Mouse (Mus musculus) forebrain, embryonic 10.5 days (tissue): ENCODE results near the gene Nfe2l3. TPM values are rescaled to one million over a fixed set of nuclear protein-coding genes. Genes with fewer than 3 reads are reported as not detected.

ENCODE experiments used
- DNase-seq: peaks from one replicate; pipeline ENCODE4 v3.0.0-alpha.2; 2017; ENCODE audit warnings: low spot score; ENCODE audit errors: extremely low spot score
- H3K27ac ChIP-seq: fragments of 300-500 bp; sonication (generic); 2 replicates; pipeline ENCODE4 v1.5.1; 2016; ENCODE audit warnings: mild to moderate bottlenecking
- H3K27me3 ChIP-seq: fragments of 300-500 bp; sonication (generic); 2 replicates; pipeline ENCODE4 v1.6.1; 2016; ENCODE audit warnings: mild to moderate bottlenecking; ENCODE audit not compliant: poor library complexity, severe bottlenecking
- H3K36me3 ChIP-seq: fragments of 300-500 bp; sonication (generic); replicated peaks from 2 replicates; pipeline ENCODE4 v1.6.1; 2016; ENCODE audit warnings: mild to moderate bottlenecking, moderate library complexity
- H3K4me1 ChIP-seq: fragments of 300-500 bp; sonication (generic); 2 replicates; pipeline ENCODE4 v1.6.1; 2016
- H3K4me3 ChIP-seq: fragments of 300-500 bp; sonication (generic); 2 replicates; pipeline ENCODE4 v1.5.1; 2016; ENCODE audit warnings: mild to moderate bottlenecking, moderate library complexity
- H3K9me3 ChIP-seq: fragments of 300-500 bp; sonication (generic); 2 replicates; pipeline ENCODE4 v1.6.1; 2016; ENCODE audit warnings: mild to moderate bottlenecking, moderate library complexity
- WGBS: fragments of 180-500 bp; shearing (Covaris S2); methylation state at CpG from one replicate; pipeline ENCODE4 v1.1.7; 2016; 5-methylcytosine and 5-hydroxymethylcytosine counted together
- polyA plus RNA-seq: library from polyadenylated mRNA; unstranded; fragments of >200 nt; fragmentation: Nextera tagmentation; extraction: Ambion mirVana; gene quantifications from 2 replicates; pipeline ENCODE4 v1.2.1, GENCODE M21; 2016

The Nfe2l3 gene
- polyA plus RNA-seq, 1 experiment from 2014 or later: 0.89 TPM

DNA sequence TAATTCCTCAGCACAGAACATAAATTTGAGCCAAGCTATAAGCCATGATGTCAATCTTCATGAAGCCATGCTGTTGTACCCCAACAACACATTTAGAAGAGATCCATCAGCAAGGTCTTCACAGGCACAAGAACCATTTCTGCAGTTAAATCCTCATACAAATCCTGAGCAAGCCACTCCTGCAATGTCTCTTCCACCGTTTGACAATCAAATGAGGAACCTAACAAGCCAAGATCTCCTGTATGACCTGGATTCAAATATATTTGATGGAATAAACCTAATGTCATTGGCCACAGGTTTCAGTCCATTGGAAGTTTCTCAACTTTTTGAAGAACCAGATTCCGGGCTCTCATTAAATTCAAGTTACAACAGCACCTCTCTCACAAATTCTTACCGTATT lies 24.8 kb downstream of the Nfe2l3 start:
- H3K27ac ChIP-seq: no peak overlapping the region
- peaks cover 4% of the 10 kb centered on the region; the same call in 1 of the 2 replicates for H3K4me1 ChIP-seq
- no peak for DNase-seq
- no peak overlapping the region for H3K4me3 ChIP-seq
- H3K9me3 ChIP-seq: no peaks in the 10 kb centered on the region
- no peaks in the 10 kb centered on the region for H3K27me3 ChIP-seq
- WGBS: 89% methylated on average over 3 of the region's 3 CpGs
- H3K36me3 ChIP-seq: peaks cover 47% of the 10 kb centered on the region

DNA sequence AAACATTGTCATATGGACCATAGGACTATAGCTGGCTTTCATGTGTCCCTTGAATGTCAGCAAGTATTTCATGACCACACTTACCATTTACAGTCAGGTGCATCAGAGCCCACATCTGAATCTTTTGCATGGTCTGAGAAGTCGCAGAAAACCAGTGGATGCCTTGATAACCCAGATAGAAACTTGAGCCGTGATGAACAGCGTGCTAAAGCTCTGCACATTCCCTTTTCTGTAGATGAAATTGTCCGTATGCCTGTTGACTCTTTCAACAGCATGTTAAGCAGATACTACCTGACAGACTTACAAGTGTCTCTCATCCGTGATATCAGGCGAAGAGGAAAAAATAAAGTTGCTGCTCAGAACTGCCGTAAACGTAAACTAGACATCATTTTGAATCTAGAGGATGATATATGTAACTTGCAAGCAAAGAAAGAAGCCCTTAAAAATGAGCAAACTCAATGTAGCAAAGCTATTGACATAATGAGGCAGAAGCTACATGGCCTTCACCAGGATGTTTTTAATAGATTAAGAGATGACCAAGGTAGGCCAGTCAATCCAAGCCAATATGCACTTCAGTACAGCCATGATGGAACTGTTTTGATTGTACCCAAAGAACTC lies 25.4 kb downstream of the Nfe2l3 start:
- Histone ChIP-seq H3K4me3 (no peak overlapping the region), H3K36me3 (peaks cover 53% of the 10 kb centered on the region), H3K27me3 (no peaks in the 10 kb centered on the region), H3K9me3 (no peaks in the 10 kb centered on the region), H3K27ac (no peak overlapping the region), H3K4me1 (peaks cover 4% of the 10 kb centered on the region; the same call in 1 of the 2 replicates)
- WGBS: 87% methylated on average over 8 of the region's 8 CpGs
- no peak for DNase-seq

DNA sequence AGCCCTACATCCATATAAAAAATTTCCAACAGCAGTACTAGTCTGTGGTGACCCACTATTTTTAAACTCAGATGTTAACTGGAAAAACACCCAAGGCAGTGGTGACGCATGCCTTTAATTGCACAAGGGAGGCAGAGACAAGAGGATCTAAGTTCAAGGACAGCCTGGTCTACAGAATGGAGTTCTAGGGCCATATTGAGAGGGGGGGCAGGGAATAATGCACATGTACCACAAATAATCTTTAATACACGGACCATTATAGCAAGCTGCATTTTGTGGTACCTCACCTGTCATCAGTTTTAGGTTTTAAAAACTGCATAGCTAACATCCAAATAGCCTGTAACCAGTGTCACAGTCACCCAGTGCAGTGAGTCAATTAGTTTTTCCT lies 26.4 kb downstream of the Nfe2l3 start:
- Histone ChIP-seq H3K9me3 (no peaks in the 10 kb centered on the region), H3K27ac (no peak overlapping the region), H3K36me3 (peaks cover 64% of the 10 kb centered on the region), H3K4me3 (no peak overlapping the region), H3K4me1 (0 out of 2 replicates have a peak, but pooled peaks cover 5% of the 10 kb centered on the region), H3K27me3 (no peaks in the 10 kb centered on the region)
- DNase-seq: no peak
- WGBS: 55% methylated on average over 2 of the region's 2 CpGs

DNA sequence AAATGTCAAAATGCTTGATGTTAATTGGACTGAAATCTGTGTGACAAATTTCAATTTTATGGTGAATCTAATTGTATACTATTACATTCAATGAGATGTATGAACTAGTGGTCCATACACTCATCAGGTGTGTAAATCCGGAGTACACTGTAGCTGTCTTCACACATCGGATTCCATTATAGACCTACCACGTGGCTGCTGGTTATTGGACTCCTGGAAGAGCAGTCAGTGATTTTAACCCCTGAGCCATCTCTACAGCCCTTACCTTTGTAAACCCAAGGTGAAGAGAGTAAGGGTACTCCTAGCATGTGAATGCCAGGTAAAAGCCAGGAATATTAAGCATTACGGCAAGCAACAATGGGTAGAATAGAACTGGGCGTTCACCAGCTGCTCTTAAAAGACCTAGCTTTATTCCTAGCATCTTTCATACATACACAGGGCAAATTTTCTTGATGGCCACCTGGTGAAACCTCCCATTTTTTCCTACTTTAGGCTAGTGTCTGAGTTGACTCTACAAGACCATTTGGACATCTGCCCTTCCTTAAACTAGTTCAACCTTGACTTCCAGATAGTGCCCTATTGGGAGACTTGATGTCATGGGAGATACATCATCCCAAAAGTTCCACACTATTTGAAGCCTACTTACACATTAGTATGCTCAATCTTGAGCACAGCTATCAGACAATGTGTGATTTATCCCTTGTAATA lies 27.0 kb downstream of the Nfe2l3 start:
- H3K27ac ChIP-seq: no peak overlapping the region
- 40% methylated on average over 5 of the region's 5 CpGs for WGBS
- DNase-seq: peak; percentile 44
- no peaks in the 10 kb centered on the region for H3K9me3 ChIP-seq
- H3K4me3 ChIP-seq: no peak overlapping the region
- no peaks in the 10 kb centered on the region for H3K27me3 ChIP-seq
- H3K4me1 ChIP-seq: 0 out of 2 replicates have a peak, but pooled peaks cover 5% of the 10 kb centered on the region
- H3K36me3 ChIP-seq: peaks cover 69% of the 10 kb centered on the region

DNA sequence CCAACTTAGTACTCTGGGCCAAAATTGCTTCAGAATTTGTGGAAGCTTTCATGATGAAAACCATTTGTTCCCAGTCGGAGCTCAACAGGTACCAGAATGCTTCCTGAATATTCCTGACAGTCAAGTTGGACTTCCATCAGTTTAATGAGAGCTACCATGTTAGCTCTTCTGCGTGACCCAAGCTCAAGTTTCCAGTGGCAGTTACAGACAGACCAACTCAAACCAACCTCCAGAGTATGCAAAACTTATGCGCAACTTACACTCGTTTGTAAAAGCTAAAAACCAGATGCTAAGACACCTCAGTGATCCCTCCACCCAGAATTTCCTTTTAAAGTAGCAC lies 27.5 kb downstream of the Nfe2l3 start:
- H3K27ac ChIP-seq: no peak overlapping the region
- H3K9me3 ChIP-seq: no peaks in the 10 kb centered on the region
- DNase-seq: no peak
- no peak overlapping the region for H3K4me3 ChIP-seq
- WGBS: 83% methylated on average over 4 of the region's 4 CpGs
- H3K27me3 ChIP-seq: no peaks in the 10 kb centered on the region
- H3K4me1 ChIP-seq: 0 out of 2 replicates have a peak, but pooled peaks cover 5% of the 10 kb centered on the region
- peaks cover 75% of the 10 kb centered on the region for H3K36me3 ChIP-seq

DNA sequence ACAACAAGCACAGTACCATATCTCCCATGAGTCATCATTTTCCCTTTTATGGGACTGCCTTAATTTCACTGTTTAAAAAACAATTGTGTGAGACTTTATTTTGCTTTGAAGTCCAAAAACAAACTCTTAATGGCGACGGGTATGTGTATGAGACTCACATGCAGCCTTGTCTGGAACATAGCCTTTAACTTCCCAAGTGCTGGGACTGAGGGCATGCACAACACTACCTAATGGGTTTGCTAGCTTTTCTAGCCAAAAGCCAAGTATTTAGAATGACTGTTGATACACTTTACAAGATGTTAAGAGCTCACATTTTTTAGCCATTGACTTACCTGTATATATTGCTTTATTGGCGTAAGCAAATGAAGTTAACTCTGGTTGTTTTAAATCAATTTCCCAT lies 27.9 kb downstream of the Nfe2l3 start:
- H3K4me1 ChIP-seq: peaks cover 5% of the 10 kb centered on the region
- H3K4me3 ChIP-seq: no peak overlapping the region
- H3K9me3 ChIP-seq: no peaks in the 10 kb centered on the region
- H3K27ac ChIP-seq: no peak overlapping the region
- no peak for DNase-seq
- no peaks in the 10 kb centered on the region for H3K27me3 ChIP-seq
- WGBS: 74% methylated on average over 3 of the region's 3 CpGs
- peaks cover 78% of the 10 kb centered on the region for H3K36me3 ChIP-seq

DNA sequence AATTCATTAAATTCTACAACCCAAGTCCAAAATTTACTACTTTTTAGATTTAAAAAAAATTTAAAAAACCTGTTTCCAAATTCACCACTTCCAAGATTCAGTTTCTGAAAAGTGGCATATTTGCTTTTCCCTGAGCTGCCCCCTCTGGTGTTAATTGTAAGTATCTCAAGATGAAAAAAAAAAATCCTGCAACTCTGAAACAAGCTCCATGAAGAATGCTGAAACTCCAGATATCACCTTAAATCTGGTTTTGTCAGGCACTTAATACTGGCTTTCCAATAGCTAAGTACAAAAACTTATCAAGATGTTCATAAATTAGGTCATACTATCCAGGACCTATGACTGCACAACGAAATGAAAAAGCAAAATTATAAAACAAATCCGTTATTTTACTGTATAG lies 35.2 kb downstream of the Nfe2l3 start:
- WGBS: 3% methylated on average over 2 of the region's 2 CpGs
- H3K36me3 ChIP-seq: peaks cover 67% of the 10 kb centered on the region
- H3K9me3 ChIP-seq: no peaks in the 10 kb centered on the region
- peaks cover 34% of the 10 kb centered on the region for H3K4me1 ChIP-seq
- H3K27me3 ChIP-seq: no peaks in the 10 kb centered on the region
- H3K27ac ChIP-seq: peak overlapping the region; percentile 100; the same call in 1 of the 2 replicates
- DNase-seq: no peak
- peak overlapping the region; percentile 96 for H3K4me3 ChIP-seq

DNA sequence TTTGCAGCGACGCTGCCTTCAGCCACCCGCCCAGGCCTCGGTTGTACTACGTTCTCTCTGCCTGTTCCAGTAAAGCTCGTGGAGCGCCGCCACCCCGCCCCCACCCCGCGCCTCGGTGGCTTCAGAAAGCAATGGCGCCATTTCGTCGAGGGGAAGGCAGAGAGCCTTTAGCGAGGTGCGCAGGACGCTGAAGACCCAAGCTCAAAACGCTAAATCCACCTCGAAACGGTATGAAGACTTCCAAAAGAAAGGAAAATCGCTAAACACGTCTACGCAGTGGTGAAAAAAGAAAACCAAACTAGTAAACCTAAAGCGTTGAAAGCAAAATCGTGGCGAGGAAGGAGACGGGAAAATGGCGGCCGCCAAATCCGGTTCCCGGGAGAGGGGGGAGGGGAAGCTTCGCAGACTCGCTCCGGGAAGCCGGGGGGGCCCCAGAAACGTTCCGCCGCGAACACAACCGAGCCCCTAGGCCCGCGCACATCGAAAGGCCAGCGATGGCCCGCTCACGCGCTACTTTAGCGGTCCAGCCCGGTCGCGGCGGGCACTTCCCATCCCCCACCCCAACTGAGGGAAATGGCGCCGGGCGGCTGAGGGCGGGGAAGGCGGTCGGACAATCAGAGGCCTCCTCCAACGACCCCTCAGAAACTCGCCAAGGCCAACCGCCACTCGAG lies 36.6 kb downstream of the Nfe2l3 start:
- H3K27me3 ChIP-seq: no peaks in the 10 kb centered on the region
- peak overlapping the region; percentile 96 for H3K4me3 ChIP-seq
- peaks cover 41% of the 10 kb centered on the region for H3K4me1 ChIP-seq
- H3K9me3 ChIP-seq: no peaks in the 10 kb centered on the region
- peak; percentile 79 for DNase-seq
- H3K27ac ChIP-seq: peak overlapping the region; percentile 100
- peaks cover 67% of the 10 kb centered on the region for H3K36me3 ChIP-seq
- under 1% methylated on average over 63 of the region's 63 CpGs for WGBS

DNA sequence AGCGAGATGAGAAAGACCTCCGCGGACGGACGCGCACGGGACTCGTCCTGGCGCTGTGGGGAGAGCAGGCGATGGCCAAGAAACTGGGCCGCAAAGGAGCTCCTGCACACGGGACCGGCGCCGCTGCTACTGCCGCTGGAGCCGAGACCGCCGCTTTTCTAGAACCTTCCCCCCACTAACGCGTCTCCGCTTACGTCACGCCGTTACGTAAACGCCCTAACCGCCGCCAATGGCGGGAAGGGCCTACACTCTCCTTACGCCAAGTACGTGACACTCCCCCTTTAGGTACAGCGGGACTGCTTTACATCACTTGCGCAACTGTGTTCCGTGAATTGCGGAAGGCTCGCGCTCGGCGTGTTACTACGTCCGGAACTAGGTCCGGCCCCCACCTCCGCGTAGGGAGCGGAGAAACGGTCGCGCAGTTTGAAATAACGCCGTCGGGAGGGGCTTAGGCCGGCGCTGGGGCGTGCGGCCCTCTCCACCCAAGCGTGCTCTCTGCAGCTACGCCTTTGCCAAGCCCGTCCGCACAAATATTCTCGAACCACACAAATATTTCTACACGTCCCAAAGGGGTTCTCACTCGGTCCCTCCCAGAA lies 37.3 kb downstream of the Nfe2l3 start, which contains the start of gene Hnrnpa2b1:
Hnrnpa2b1 (minus strand) TSS at position 180 of the 596 bp plus-strand sequence.
- Histone ChIP-seq H3K9me3 (no peaks in the 10 kb centered on the region), H3K36me3 (peaks cover 67% of the 10 kb centered on the region), H3K27me3 (no peaks in the 10 kb centered on the region), H3K4me1 (peaks cover 47% of the 10 kb centered on the region), H3K4me3 (peak within 1 kb of the TSS; percentile 96), H3K27ac (peak within 1 kb of the TSS; percentile 100)
- DNase-seq: peak; percentile 98
- WGBS: under 1% methylated on average over 63 of the region's 63 CpGs

DNA sequence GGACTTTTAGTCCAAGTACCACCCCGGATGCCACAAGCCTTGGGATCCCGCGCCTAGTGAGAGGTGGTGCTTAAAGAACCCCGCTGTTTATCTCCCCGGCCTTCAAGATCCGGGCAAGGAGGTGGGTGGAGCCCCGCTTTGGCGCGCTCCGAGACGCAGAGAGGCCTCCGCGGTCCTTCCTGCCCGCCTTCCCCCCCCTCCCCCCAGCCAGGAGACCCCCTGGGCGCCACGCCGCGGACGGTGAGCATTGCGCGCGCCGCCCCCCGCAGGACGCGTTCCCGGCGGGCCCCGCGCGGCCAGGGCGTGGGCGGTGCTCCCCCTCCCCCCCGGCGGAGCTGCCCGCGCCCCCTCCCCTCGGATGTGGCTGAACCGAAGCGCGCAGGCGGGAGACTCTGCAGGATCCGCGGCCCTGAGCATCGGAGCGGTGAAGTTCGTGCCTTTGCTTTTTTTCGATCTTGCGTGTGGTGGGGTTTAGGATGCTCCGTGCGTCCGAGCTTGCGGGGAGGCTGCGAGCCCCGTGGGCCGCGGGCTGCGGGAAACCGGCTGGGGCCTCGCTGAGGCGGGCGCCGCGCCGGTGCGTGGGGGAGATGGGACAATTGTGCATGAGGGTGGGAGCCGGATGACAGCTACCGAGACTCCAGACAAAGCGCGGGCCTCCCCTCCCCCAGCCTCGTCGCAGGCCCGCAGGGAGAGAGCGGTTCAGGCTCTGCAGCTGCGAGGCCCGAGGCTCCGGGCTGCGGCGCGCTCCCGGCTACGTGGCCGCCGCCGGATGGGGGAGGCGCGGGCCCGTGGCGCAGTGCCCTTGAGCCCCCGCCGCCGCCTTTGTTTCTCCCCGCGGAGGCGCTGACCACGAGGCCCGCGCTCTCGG lies 38.1 kb downstream of the Nfe2l3 start, which contains the start of gene Cbx3:
Cbx3 (plus strand) TSS at position 50 of the 868 bp plus-strand sequence.
- peak within 1 kb of the TSS; percentile 96 for H3K4me3 ChIP-seq
- H3K4me1 ChIP-seq: peaks cover 45% of the 10 kb centered on the region
- DNase-seq: peak; percentile 90
- WGBS: under 1% methylated on average over 95 of the region's 99 CpGs
- no peaks in the 10 kb centered on the region for H3K9me3 ChIP-seq
- H3K36me3 ChIP-seq: peaks cover 67% of the 10 kb centered on the region
- H3K27me3 ChIP-seq: no peaks in the 10 kb centered on the region
- peak within 1 kb of the TSS; percentile 100 for H3K27ac ChIP-seq

DNA sequence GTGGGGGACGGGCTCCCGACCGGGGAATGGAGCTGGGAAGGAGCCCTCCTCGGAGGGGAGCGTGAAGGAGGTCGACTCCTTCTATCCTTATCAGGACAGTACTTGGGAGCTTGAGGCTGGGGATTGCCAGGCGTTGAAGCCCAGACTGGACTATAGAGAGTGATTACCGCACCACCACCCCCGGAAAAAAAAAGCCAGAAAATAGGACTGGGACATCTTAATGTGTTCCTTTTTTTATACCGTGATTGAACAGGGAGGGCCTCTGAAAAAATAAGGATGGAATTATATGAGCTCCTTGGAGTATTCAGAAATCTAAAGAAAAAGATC lies 38.7 kb downstream of the Nfe2l3 start:
- peaks cover 39% of the 10 kb centered on the region for H3K4me1 ChIP-seq
- H3K36me3 ChIP-seq: peaks cover 67% of the 10 kb centered on the region
- no peak for DNase-seq
- H3K27me3 ChIP-seq: no peaks in the 10 kb centered on the region
- 0% methylated on average over 10 of the region's 10 CpGs for WGBS
- H3K4me3 ChIP-seq: peak overlapping the region; percentile 96
- no peaks in the 10 kb centered on the region for H3K9me3 ChIP-seq
- H3K27ac ChIP-seq: peak overlapping the region; percentile 100

DNA sequence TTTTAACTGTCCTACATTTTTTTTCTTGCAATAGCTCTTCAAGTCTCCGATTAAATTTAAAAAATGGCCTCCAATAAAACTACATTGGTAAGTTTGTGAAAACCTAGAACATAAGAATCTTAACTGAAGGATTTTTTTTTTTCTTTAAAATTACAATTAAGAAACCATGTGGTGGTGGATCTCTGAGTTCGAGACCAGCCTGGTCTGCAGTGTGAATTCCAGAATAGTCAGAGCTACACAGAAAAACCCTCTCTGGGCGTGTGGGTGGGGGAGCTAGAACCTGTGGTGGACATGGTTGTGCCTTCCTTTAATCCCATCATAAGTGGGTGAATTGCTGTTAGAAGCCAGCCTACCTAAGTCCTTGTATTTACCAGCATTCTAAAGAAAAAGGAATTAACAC lies 39.3 kb downstream of the Nfe2l3 start:
- no peaks in the 10 kb centered on the region for H3K9me3 ChIP-seq
- H3K36me3 ChIP-seq: peaks cover 67% of the 10 kb centered on the region
- peak overlapping the region; percentile 96 for H3K4me3 ChIP-seq
- DNase-seq: no peak
- H3K27ac ChIP-seq: peak overlapping the region; percentile 100
- peaks cover 32% of the 10 kb centered on the region for H3K4me1 ChIP-seq
- no peaks in the 10 kb centered on the region for H3K27me3 ChIP-seq
- 33% methylated on average over 3 of the region's 3 CpGs for WGBS
